Comparison of ENCODE assay signal across 9 mouse cellular contexts in genomic region chr10:43467659-43468058, GRCm38 (mm10). TPM values are rescaled to one million over a fixed set of nuclear protein-coding genes. Genes with fewer than 3 reads are reported as not detected.
DNase-seq lines count a peak whose midpoint lies in the region; ATAC-seq lines count a peak whose summit lies in the region.
"Had no signal": no experiment of that assay in that cellular context is flagged by ENCODE, and none has a peak within 500 bp of the region (broad histone marks: within the 10 kb centered on the region; RNA-seq: fewer than 3 reads in every experiment).

No protein-coding gene starts in this region.

- no peaks in the 10 kb centered on the region for H3K36me3 ChIP-seq in kidney, embryonic 15.5 days
- H3K36me3 ChIP-seq in hindbrain, embryonic 13.5 days, result no peaks in the 10 kb centered on the region

- H3K4me3 ChIP-seq in kidney, embryonic 15.5 days (replicated peaks), result peak overlapping the region; percentile 14; the same call in 1 of the 2 replicates
- H3K4me3 ChIP-seq in hindbrain, embryonic 13.5 days, result no peak overlapping the region

- 30% methylated on average over 13 of the region's 13 CpGs for WGBS in kidney, embryonic 15.5 days
- WGBS in hindbrain, embryonic 13.5 days, result 44% methylated on average over 13 of the region's 13 CpGs

- no peak for DNase-seq in kidney, adult 18-20 months
- peak; percentile 51 for DNase-seq in ES-CJ7 (ENCODE audit: low read depth, low spot score)
- DNase-seq in left cerebral cortex, adult 11 months (ENCODE audit: low spot score), result no peak
- DNase-seq in right cerebral cortex, postnatal 14 days, result no peak
- DNase-seq: retina, postnatal 1 day had no signal

- ATAC-seq in kidney, embryonic 15.5 days (replicated peaks; ENCODE audit: low FRiP score), result no peak
- peak; percentile 84 for ATAC-seq in granulocyte monocyte progenitor cell, adult 5-6 weeks (replicated peaks; ENCODE audit: poor library complexity, severe bottlenecking)
- peak; percentile 87 for ATAC-seq in megakaryocyte progenitor cell, adult 5-6 weeks (replicated peaks; ENCODE audit: poor library complexity)
- ATAC-seq in hindbrain, embryonic 13.5 days (ENCODE audit: low FRiP score), result no peak

- H3K27me3 ChIP-seq in kidney, embryonic 15.5 days, result no peaks in the 10 kb centered on the region
- H3K27me3 ChIP-seq in hindbrain, embryonic 13.5 days, result no peaks in the 10 kb centered on the region

- H3K4me2 ChIP-seq in kidney, embryonic 15.5 days, result peak overlapping the region; percentile 53
- H3K4me2 ChIP-seq in hindbrain, embryonic 13.5 days, result no peak overlapping the region

- peaks cover 6% of the 10 kb centered on the region for H3K4me1 ChIP-seq in kidney, embryonic 15.5 days
- H3K4me1 ChIP-seq in hindbrain, embryonic 13.5 days (replicated peaks), result no peaks in the 10 kb centered on the region

- no peak overlapping the region for H3K9ac ChIP-seq in kidney, embryonic 15.5 days
- H3K9ac ChIP-seq in hindbrain, embryonic 13.5 days, result no peak overlapping the region

- no peaks in the 10 kb centered on the region for H3K9me3 ChIP-seq in kidney, embryonic 15.5 days (replicated peaks)
- no peaks in the 10 kb centered on the region for H3K9me3 ChIP-seq in hindbrain, embryonic 13.5 days

- no peak overlapping the region for H3K27ac ChIP-seq in kidney, embryonic 15.5 days
- no peak overlapping the region for H3K27ac ChIP-seq in hindbrain, embryonic 13.5 days

RNA-seq across cellular contexts. Expression of gene Bend3, which starts 11.0 kb away (rescaled TPM):
- 6.6 and 7.4 TPM in 2 replicates for polyA plus RNA-seq in kidney, embryonic 15.5 days (2015; fragmentation: Nextera tagmentation; extraction: Ambion mirVana)
- total RNA-seq in granulocyte monocyte progenitor cell, adult 5-6 weeks (2014; fragmentation: Nextera tagmentation), result 6.5 and 13.7 TPM in 2 replicates
- total RNA-seq in granulocyte monocyte progenitor cell, adult 5-6 weeks (2017), result 3.8 and 5.2 TPM in 2 replicates
- total RNA-seq in megakaryocyte progenitor cell, adult 5-6 weeks (2015), result 9.4 and 10.6 TPM in 2 replicates
- total RNA-seq in megakaryocyte progenitor cell, adult 5-6 weeks (2017), result 4.6 and 5.5 TPM in 2 replicates
- polyA plus RNA-seq in hindbrain, embryonic 13.5 days (2015; fragmentation: Nextera tagmentation; extraction: Ambion mirVana), result 3.0 and 3.8 TPM in 2 replicates

RNA-seq across cellular contexts. Expression of gene Gm9803, which starts 56.2 kb away (rescaled TPM):
- 8.3 and 15.2 TPM in 2 replicates for polyA plus RNA-seq in kidney, embryonic 15.5 days (2015; fragmentation: Nextera tagmentation; extraction: Ambion mirVana)
- total RNA-seq in granulocyte monocyte progenitor cell, adult 5-6 weeks (2014; fragmentation: Nextera tagmentation), result 4.8 and 4.9 TPM in 2 replicates
- 2.5 and 4.0 TPM in 2 replicates for total RNA-seq in granulocyte monocyte progenitor cell, adult 5-6 weeks (2017)
- 7.5 and 12.0 TPM in 2 replicates for total RNA-seq in megakaryocyte progenitor cell, adult 5-6 weeks (2015)
- 12.2 TPM in 1 of 2 replicates, not detected in the other for total RNA-seq in megakaryocyte progenitor cell, adult 5-6 weeks (2017)
- polyA plus RNA-seq in hindbrain, embryonic 13.5 days (2015; fragmentation: Nextera tagmentation; extraction: Ambion mirVana), result 16.4 and 19.4 TPM in 2 replicates

Comparison
In these comparisons a context has a peak if more than half of its experiments do, and no peak if none do; other contexts are left out.
1. ATAC-seq: peak in granulocyte monocyte progenitor cell, adult 5-6 weeks (single experiment) and megakaryocyte progenitor cell, adult 5-6 weeks (single experiment); none in kidney, embryonic 15.5 days (single experiment) and hindbrain, embryonic 13.5 days (single experiment).